Mouse (Mus musculus) cerebellum, adult 11 months (tissue): ENCODE measurements at regions not wholly inside any gene's neighbourhood (a gene's known extent, or its start where the extent isn't known, plus 50 kb on each side); places are given as distances from the start of the nearest gene placed in this dataset.

Experiments
- DNase-seq: peaks from one replicate; pipeline ENCODE4 v3.0.0; 2022

- DNase-seq = no peak
Observed at GRCm38 (mm10) chr17:72993134-72993533, 75.0 kb downstream of the Lbh start.

- DNase-seq = no peak
Observed at GRCm38 (mm10) chr17:72993626-72994025, 75.5 kb downstream of the Lbh start.

- no peak for DNase-seq
Observed at GRCm38 (mm10) chr17:72996539-72996938, 78.4 kb downstream of the Lbh start.

GRCm38 (mm10) chr17:72997301-72997921, 79.3 kb downstream of the Lbh start:
- DNase-seq = no peak

- DNase-seq = no peak
Observed at GRCm38 (mm10) chr17:73005100-73005499, 87.0 kb downstream of the Lbh start.

GRCm38 (mm10) chr17:73008901-73009300, 90.8 kb downstream of the Lbh start:
- DNase-seq = peak; percentile 16

GRCm38 (mm10) chr17:73009962-73010361, 91.9 kb downstream of the Lbh start:
- DNase-seq = no peak

GRCm38 (mm10) chr17:73012356-73012755, 94.3 kb downstream of the Lbh start:
- DNase-seq = no peak

- no peak for DNase-seq
Observed at GRCm38 (mm10) chr17:73012954-73013353, 94.8 kb upstream of the Lclat1 start.

- DNase-seq = no peak
Observed at GRCm38 (mm10) chr17:73014090-73014853, 93.5 kb upstream of the Lclat1 start.

- DNase-seq = no peak
Observed at GRCm38 (mm10) chr17:73017173-73017572, 90.6 kb upstream of the Lclat1 start.

GRCm38 (mm10) chr17:73022630-73023051, 85.1 kb upstream of the Lclat1 start:
- no peak for DNase-seq

GRCm38 (mm10) chr17:73023362-73024107, 84.2 kb upstream of the Lclat1 start:
- no peak for DNase-seq

GRCm38 (mm10) chr17:73027122-73027521, 80.7 kb upstream of the Lclat1 start:
- no peak for DNase-seq

- no peak for DNase-seq
Observed at GRCm38 (mm10) chr17:73031796-73032195, 76.0 kb upstream of the Lclat1 start.

GRCm38 (mm10) chr17:73032326-73032725, 75.5 kb upstream of the Lclat1 start:
- no peak for DNase-seq

- DNase-seq = no peak
Observed at GRCm38 (mm10) chr17:73034420-73034819, 73.4 kb upstream of the Lclat1 start.

GRCm38 (mm10) chr17:73034981-73035481, 72.8 kb upstream of the Lclat1 start:
- no peak for DNase-seq

GRCm38 (mm10) chr17:73036845-73037244, 70.9 kb upstream of the Lclat1 start:
- DNase-seq = no peak

- DNase-seq = no peak
Observed at GRCm38 (mm10) chr17:73038586-73038985, 69.2 kb upstream of the Lclat1 start.

GRCm38 (mm10) chr17:73044918-73045580, 62.7 kb upstream of the Lclat1 start:
- DNase-seq = no peak

- DNase-seq = no peak
Observed at GRCm38 (mm10) chr17:73046985-73047384, 60.8 kb upstream of the Lclat1 start.

- no peak for DNase-seq
Observed at GRCm38 (mm10) chr17:73048164-73048563, 59.6 kb upstream of the Lclat1 start.
